Mouse (Mus musculus): ENCODE data around the gene Ssc5d.
A peak's percentile ranks its signal among the peaks of the same experiment; 100 is the strongest.

The Ssc5d gene

DNA sequence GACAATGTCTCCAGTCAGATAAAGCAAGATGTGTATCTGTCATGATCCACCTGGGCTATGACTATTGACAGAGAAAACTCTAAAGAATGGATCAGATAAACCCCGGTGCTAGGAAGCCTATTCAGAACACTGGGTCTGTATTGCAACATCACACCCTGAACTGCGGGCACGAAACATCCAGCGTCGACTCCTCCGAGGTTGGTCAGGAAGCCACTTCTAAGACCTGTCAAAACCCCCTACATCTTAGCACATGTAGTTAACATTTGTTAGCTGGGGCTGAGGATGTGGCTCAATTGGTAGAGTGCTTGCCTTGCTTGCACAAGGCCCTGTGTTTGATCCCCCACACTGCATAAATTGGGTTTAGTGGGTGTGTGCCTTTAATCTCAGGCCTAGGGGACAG is 22.8 kb downstream of the Ssc5d start:
- DNase-seq (ENCODE audit: low read depth, low spot score), result peak; percentile 83

DNA sequence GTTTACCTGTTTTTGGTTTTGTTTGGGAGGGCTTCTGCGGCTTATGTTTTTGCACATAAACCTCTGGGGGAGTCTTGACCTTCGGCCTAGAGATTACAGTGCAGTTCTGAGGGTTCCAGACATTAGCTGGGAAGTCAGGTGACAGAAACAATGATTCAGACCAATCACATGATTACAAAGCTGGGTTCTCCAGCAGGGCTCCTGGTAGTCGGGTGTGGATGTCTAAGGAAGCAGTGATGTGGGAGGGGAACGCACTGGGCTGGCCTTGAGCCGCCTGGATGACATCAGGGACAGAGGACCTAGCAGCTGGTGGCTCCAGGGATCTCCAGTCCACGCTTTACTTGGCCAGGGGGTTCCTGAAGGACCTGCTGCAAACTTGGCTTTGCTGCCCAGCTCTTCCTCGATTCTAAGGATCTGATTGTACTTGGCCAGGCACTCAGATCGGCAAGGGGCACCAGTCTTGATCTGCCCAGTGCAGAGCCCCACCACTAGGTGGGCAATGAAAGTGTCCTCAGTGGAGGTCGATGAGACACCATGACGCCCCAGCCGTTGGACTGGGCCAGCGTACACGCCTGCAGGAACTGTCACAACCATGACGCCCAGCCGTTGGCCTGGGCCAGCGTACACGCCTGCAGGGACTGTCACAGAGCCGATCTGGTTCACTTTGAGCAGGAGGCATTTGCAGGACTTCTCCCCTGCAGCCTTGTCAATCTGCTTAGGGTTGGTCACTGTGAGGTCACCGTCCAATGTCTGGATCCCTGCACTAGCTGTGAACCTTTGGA is 25.2 kb downstream of the Ssc5d start:
- DNase-seq (ENCODE audit: low read depth, low spot score), result no peak

DNA sequence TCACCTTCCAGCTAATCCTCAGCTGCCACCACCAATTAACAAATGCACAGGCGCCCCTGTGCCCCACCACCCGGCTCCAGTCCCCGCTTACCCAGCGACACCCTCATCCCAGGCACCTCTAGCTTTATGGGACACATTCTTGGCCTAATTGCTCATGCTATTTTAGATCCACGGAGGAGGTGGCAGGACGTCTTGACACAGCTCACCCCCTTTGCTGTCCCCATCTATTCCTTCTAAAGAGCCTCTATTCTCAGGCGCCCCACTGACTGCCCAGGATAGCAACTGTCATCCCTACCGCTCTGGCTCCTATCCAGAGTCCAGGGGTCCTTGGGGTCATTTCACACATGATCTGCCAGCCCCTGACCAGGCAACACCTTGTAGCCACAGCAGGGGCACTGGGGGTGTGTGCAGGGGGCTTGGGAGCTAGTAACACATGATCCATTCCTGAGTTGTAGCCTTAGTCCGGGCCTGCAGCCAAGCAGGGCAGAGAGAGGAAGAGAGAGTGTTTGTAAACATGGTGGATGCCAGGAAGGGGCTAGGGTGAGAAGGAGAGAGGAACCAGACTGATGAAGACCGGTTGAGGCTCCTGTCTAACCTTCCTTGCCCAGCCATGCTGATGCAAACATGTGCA is 28.3 kb downstream of the Ssc5d start:
- no peak for DNase-seq (ENCODE audit: low read depth, low spot score)

DNA sequence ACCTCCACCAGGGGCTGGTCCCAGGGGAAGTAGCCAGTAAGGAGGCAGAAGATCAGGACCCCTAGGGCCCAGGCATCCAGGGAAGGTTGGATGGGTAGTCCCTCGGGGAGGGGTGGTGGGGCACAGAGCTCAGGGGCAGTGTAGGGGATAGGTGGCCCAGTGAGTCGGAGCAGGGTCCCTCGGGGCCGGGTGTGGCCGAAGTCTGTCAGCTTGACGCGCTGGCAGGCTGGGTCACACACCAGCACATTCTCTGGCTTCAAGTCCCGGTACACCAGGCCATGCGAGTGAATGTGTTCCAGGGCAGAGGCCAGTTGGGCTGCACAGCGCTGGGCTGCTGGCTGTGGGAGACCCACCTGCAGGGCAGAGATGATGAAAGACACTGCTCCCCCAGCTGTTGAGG is 31.8 kb downstream of the Ssc5d start:
- no peak for DNase-seq (ENCODE audit: low read depth, low spot score)

DNA sequence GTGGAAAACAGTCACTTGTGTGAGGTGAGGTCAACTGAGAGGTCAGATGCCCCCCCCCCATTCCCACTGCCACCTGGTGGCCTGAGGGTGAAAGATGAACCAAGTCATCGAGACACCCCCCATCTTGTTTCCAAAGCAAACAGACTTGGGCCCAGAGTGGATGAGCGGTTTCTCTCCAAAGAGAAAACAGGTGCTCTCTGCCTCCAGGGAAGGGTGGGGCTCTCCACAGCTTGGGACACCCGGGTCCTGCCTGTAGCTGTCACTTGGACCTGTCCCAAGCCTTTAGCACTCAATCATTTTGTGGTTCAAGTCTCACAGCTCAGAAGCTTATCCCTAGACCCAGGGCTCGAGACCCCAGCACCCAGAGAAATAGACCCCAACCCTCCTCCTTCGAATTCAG is 37.9 kb downstream of the Ssc5d start:
- DNase-seq (ENCODE audit: low read depth, low spot score), result no peak

DNA sequence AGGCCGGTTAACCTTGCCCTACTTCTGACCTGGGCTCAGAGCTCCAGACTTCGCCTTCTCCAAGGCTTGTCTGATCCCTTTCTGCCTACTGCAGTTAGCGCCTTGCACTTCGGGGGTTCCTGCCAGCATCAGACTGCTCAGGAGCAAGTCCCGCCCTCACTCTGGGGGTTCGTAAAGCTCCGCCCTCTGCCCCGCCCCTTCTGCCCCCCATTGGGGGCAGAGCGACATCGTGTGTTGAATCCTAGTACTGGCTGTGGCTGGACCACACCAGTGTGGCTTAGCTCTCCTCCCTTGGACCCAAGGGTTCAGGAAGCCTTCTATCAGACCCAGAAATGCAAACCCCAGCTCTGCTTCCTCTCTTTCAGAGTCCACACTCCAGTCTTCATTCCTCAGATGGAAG is 38.7 kb downstream of the Ssc5d start, which contains the start of gene Sbk2:
Gene Sbk2, minus strand, starts transcription at position 135 of the 400 bp plus-strand sequence.
- peak; percentile 82 for DNase-seq (ENCODE audit: low read depth, low spot score)

DNA sequence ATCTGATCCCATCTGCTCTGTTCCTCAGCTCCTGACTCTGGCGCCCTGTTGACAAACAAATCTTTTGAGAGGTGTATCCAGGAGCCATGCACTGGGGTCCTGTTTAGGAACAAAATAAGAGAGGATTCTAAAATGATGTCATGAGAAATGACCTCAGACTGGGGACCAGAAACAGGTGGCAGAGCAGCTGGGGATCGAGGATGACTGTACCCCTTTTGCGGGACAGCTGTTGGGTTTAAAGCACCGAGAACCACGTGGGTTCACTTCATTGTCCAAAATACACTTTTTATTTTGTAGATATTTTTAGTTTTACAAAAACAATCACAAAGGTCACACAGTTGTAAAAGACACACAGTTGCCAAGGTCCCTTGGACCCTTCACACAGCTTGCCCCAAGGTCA is 39.4 kb downstream of the Ssc5d start:
- DNase-seq (ENCODE audit: low read depth, low spot score), result no peak

DNA sequence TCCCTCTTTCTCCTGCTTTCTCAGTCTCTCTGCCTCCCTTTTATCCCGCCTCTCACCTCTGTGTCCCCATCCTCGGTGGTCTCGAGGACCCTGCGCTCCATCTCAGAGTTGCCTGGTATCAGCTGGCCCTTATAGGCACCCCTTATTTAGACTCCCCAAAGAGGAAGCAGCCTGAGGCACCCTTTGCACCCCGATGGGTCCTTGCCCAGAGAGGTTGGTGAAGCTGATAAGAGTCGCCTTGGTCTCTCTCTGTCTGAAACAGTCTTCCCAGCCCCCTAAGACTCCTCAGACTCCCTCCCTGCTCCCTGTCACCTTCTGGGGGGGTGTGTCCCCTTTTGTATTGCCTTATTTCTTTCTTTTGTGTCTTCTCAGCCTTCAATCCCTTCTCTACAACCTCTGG is 45.5 kb downstream of the Ssc5d start, which contains the start of gene Sbk3:
Gene Sbk3, minus strand, starts transcription at position 101 of the 400 bp plus-strand sequence.
- DNase-seq (ENCODE audit: low read depth, low spot score), result no peak

DNA sequence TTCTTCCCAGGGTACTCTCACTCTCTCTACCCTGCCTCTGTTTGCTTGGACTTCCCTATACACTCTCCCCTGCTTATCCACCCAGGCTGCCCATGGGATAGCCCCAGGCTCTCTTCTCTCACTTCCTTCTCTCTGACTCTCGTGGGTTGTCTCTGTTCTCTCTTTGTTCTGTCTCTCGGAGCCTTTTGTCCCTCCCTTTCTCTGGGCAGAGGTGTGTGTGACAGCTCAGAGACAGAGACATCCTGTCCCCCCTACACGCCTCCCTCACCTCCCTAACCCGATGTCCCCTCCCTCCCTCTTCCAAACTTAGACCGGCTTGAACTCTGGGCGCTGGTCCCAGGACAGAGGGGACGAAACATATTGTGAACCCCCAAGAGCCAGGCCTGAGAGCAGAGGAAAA is 46.1 kb downstream of the Ssc5d start:
- DNase-seq (ENCODE audit: low read depth, low spot score), result no peak

DNA sequence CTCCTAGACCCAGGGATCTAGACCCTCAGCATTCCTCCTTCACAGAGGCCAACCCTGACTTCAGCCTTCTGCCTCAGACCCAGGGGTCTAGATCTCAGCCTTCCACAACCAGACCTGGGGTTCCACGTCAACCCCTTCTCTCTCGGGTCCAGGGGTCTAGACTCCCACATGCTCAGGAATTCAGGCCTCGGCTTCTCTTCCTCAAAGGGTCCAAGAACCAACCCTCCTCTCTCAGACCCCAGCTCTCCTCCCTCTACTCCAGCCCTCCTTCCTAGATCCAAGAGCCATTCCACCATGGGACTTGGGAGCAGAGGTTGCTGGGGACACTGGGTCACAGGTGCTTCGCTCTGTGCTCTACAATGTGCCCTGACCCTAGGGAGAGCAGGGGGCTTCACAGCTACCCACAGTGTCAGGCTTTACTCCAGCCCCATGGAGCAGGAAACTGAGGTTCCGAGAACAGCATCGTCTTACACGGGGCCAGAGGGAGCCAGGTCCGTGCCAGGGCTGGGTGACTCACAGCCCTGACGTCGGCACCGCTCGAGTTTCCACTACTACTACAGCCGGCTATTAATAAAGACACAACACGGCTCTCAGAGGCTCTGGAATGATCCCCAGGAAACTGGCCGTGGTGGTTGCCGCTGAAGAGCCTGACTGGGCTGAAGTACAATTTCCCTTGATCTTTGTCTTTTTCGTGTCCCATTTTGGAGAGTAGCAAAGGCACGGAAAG is 46.9 kb downstream of the Ssc5d start:
- DNase-seq (ENCODE audit: low read depth, low spot score), result peak; percentile 10

DNA sequence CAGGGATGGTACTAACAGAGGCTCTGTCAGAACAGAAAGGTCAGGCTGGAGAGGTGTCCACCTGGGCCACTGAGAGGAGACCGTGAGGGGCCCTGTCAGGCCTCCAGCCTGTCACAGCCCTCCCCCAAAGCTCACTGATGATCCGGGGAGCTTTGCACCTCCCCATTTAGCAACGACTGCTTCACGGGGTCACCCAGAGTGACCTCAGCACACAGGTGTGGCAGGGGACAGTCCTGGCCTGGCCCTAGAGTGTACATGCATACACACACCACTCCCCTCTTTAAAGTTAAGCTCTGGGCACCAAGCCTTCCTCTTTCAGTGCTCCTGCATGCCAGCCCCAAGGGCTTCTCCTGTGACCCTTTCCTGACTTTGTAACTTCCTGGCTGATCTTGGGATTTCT is 49.9 kb downstream of the Ssc5d start:
- DNase-seq (ENCODE audit: low read depth, low spot score), result no peak

DNA sequence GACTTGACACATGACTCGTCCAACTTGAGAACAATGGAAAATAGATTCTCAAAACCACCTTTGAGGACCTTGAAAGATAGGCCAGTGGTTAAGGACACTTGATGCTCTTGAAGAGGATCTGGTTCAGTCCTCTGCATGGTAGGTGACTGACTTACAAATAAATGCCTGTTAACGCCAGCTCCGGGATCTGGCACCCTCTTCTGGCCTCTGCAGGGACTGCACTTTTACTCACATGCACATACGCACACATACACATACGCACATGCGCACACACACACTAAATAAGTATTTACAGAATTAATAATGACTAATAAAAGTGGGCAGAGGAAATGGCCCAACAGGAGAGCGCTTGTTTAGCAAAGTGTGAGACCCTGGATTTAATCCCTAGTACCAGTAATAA is 51.2 kb downstream of the Ssc5d start:
- no peak for DNase-seq (ENCODE audit: low read depth, low spot score)

DNA sequence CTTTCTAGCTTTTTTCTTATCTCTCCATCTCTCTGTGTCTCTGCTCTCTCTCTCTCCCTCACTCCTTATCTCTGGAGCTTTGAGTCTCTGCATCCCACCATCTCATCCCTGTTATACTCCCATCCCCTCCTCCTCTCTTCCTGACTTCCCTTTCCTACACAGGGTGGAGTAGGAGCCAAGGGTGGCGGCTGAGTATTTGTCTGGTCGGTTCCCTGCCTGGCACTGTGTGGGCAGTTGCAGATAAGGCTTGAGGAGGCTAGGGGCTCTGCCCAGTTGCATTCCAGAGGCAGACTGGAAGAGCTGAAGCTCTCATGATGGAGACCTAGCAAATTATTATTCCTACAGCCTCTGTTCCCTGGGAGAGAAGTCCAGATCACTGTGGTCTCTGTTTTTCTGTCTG is 62.7 kb downstream of the Ssc5d start:
- no peak for DNase-seq (ENCODE audit: low read depth, low spot score)

DNA sequence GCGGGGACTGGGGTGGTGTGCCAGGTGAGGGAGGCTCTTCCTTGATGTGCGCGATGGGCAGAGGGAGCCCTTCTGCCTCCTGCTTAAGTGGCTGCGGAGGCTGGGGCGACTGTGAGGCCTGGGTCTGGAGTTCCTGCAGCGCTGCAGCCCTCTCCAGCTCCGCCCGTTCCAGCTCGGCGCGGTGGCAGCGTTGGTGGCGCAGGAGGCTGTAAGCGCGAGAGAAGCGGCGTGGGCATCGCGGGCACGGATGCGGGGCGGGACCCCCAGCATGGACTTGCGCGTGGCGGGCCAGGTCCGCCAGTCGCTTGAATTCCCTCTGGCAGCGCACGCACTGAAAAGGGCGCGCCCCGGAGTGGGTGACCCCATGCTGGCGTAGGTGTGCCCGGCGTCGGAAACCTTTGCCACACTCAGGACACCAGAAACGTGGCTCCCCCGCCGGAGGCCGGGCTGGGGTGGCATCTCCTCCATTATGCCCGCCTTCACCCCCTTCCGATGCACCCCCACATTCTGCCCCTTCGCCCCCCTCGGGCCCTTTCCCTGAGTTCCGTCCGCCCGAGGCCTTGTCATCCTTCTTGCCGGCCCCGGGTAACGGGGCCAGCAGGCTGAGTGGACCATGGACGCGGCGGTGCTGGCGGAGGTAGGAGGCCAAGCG is 67.9 kb downstream of the Ssc5d start:
- DNase-seq (ENCODE audit: low read depth, low spot score), result no peak

DNA sequence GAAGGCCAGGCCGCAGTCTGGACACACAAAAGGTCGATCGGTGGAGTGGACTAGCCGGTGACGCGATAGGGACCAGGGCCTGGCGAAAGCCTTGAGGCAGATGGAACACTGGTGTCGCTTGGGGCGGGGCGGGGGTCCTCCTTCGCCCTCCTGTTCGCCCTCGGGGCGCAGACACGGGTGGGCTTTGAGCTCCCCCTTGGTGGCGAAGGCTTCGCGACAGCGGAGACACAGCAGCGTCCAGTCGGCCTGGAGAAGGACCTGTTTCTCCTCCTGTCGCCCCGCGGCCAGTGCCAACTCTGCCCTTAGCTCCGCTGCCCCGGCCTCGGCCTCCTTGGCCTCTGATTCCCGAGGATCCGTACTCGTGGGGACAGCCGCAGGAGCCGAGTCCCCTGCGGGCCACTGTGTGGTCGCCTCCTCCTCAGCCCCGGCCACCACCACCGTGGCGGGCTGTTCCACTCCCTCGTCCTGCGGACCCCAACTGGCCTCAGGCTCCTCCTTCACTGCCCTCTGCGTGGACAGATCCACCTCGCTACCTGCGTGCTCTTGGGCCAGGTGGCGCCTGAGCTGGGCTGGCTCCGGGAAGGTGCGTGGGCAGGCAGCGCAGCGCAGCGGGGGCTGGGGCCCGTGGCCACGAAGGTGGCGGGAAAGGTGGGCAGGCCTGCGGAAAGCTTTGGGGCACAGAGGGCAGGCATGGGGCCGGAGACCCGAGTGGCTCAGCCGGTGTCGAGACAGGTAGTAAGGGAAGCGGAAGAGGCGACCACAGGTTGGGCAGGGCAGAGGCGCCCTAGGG is 68.6 kb downstream of the Ssc5d start:
- no peak for DNase-seq (ENCODE audit: low read depth, low spot score)

Measured in CD4-positive helper T cell, adult 2 months (primary cell).